Mouse (Mus musculus) spleen, postnatal 10 days (tissue): ENCODE measurements around the gene Adam30.
"Not testable (repeated sequence)": the region's sequence is repeated elsewhere in the genome, so short reads cannot be mapped to it uniquely, and the experiment has no call there.

Experiments
- DNase-seq, 2 experiments: peaks; one replicate each; pipeline ENCODE4 v3.0.0; 2021 to 2022; ENCODE audit warnings: low spot score in 2 of 2

Adam30 gene

DNA sequence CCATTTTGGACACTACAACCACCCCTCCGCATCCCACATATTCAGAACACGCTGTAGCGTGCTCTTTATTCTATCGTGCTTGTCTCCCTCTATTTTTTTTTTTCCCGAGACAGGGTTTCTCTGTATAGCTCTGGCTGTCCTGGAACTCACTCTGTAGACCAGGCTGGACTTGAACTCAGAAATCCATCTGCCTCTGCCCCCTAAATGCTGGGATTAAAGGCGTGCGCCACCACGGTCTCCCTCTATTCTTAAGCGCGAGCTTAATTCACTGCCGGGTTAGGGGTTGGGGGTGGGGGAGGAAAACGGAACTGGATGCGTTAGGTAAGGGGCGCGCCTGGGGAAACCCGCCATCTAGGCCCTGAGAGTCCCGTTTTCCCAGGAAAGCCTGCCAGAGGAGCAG, at the start of gene Adam30:
Adam30 (plus strand) TSS at position 301 of the 400 bp plus-strand sequence.
- DNase-seq: no peak

DNA sequence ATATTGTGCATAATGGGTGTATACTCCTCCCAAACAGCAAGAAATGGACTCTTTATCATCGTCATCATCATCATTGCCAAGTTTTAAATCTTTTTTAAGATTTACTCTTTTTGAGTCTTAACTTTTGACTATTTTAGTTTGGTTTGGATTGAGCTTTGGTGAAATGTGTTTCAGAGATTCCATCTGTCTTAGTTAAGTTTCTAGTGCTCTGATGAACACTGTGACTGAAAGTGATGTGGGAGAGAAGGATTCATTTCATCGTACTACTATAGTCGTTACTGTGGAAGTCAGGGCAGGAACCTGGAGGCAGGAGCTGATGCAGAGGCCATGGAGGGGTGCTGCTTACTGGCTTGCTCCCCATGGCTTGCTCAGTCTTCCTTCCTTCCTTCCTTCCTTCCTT, 42.2 kb upstream of the Adam30 start:
- DNase-seq: no peak

DNA sequence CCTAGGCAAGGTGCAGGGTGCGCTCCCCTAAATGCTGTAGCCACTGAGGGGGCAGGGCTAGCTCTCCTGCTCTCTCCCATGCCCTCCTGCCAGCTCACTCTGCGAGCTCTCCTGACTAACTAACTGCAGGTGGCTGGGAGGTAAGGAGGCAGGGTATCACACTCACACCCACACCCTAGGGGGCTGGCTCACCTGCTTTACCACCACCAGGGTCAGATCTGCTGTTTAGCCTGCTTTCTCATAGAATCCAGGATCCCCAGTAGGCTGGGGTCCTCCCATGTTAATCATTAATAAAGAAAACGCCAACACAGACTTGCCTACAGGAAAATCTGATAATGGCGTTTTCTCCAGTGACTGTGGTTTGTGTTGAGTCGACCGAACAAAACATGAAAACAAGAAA, 41.1 kb upstream of the Adam30 start:
- DNase-seq: no peak

DNA sequence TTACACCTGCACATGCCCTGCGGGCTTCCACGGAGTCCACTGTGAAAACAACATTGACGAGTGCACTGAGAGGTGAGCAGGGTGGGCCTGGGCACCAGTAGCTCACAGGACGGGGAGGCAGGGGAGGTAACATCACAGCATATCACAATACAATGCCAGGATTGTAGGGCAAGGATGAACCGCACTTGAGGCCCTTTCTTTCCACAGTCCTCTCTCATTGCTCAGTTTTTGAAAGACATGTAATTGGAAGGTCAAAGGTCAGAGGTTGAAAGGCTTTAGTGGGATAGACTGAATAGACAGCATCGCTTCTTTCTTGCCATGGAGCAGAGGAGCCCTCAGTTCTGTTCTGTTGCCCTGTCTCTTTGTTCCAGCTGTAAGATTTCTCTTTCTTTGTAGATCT, 39.5 kb upstream of the Adam30 start:
- no peak for DNase-seq

DNA sequence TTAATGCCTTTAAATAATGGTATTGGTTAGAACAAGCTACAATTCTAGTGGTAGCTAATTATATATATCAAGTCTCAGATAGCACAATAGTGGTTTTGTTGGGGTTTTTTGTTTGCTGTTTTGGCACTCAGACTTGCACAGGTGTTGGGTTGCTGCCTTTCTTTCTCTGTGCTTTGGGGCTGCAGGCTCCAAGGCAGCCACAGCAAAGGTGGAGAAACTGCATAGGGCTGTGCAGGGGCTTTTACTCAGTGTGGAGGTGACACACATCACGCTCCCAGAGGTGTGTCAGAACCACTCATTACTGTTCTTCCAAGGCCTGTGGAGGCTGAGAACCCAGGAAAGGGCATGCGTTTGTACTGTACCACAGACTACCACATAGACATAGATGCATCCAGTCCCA, 32.7 kb upstream of the Adam30 start:
- DNase-seq: no peak

DNA sequence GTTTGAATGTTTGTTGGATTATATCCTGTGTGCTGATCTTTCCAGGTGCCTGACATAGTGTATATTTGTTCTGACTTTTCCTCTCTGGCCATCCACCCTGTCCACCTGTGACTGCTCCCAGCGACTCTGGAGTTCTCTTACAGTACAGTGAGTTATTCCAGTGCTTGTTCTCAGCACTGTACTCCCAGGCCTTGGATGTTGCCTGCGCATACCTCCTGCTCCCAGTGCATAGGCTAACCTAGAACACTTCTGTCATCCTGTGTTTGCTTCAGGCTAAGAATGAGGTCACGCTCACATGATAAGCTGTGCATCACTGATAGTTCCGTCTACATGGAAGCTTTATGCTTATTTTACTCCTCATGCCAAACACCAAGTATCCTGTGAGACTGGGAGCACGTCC, 31.7 kb upstream of the Adam30 start:
- no peak for DNase-seq

DNA sequence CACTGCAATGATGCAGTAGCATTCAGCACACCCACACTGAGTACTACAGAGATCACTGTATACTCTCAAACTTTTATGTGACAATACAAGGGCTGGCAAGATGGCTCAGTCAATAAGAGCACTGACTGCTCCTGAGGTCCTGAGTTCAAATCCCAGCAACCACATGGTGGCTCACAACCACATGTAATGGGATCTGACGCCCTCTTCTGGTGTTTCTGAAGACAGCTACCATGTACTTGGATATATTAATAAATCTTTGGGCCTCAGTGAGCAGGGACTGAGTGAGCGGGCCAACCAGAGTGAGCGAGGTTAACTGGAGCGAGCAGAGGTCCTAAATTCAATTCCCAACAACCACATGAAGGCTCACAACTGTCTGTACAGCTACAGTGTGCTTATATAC, 28.3 kb upstream of the Adam30 start:
- DNase-seq: not testable (repeated sequence)

DNA sequence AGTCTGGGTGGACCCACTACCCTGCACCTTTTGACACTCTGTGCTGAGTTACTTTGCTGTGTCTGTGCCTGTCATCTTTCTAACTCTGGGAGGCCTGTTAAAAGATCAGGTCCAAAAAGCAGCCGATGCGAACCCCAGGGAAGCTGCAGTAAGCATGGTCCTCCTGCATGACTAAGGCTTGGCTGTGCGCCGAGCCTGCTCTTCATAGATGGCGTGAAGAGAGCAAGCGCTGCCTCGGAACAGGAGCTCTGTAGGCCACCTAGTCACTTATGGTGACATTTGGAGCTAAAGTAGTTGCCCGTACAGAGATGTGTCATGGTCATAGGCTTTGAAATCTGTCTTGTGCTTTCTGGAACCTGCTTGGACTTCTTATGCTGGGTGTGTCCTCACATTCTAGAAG, 27.8 kb upstream of the Adam30 start:
- DNase-seq: no peak

DNA sequence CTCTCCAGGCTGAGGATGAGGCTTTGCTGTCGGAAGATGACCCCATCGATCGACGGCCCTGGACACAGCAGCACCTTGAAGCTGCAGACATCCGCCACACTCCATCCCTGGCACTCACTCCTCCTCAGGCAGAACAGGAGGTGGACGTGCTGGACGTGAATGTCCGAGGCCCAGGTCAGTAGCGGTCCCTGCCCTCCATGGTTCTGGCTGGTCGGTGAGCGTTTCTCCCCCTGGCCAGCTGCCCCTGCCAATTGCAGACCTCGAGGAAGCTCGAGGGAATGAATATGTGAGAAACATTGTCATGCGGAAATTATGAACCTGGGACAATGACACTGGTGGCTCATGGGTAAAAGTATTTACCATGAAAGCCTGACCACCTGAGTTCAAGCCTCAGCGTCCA, 19.0 kb upstream of the Adam30 start:
- no peak for DNase-seq

DNA sequence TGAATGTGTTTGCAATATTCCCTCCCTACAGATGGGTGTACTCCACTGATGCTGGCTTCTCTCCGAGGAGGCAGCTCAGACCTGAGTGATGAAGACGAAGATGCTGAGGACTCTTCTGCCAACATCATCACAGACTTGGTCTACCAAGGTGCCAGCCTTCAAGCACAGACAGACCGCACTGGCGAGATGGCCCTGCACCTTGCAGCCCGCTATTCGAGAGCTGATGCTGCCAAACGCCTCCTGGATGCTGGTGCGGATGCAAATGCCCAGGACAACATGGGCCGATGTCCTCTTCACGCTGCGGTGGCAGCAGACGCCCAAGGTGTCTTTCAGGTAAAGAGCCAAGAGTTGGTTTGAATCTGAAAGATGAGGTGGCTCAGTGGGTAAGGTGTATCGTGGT, 17.6 kb upstream of the Adam30 start:
- no peak for DNase-seq

DNA sequence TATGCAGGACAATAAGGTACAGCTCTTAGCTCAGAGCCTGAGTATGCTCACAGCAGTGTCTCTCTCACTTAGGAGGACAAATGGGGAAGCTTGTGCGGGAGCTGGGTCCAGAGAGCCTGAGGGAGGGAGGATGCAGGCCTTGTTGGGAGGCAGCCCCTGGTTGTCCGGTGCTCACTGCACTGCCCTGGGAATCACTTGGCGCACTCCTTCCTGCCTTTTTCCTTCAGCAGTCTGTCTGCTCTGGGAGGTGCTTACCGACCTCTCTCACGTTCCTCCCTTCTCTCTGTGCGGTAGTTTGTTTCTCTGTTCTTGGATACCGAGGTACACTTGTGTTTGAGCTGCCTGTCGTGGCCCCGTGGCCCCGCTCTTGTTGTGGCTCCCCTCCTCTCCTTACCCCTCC, 15.2 kb upstream of the Adam30 start:
- no peak for DNase-seq

DNA sequence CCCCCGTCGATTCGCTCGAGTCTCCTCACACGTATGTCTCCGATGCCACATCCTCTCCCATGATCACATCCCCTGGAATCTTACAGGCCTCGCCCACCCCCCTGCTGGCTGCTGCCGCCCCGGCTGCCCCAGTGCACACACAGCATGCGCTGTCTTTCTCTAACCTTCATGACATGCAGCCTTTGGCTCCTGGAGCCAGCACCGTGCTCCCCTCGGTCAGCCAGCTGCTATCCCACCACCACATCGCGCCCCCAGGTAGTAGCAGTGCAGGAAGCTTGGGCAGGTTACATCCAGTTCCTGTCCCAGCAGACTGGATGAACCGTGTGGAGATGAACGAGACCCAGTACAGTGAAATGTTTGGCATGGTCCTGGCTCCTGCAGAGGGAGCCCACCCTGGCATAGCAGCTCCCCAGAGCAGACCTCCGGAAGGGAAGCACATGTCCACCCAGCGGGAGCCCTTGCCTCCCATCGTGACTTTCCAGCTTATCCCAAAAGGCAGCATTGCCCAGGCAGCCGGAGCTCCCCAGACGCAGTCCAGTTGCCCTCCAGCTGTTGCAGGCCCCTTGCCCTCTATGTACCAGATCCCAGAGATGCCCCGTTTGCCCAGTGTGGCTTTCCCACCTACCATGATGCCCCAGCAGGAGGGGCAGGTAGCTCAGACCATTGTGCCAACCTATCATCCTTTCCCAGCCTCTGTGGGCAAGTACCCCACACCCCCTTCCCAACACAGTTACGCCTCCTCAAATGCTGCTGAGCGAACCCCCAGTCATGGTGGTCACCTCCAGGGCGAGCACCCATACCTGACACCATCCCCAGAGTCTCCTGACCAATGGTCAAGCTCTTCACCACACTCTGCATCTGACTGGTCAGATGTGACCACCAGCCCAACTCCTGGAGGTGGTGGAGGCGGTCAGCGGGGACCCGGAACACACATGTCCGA, 13.7 kb upstream of the Adam30 start:
- no peak for DNase-seq

DNA sequence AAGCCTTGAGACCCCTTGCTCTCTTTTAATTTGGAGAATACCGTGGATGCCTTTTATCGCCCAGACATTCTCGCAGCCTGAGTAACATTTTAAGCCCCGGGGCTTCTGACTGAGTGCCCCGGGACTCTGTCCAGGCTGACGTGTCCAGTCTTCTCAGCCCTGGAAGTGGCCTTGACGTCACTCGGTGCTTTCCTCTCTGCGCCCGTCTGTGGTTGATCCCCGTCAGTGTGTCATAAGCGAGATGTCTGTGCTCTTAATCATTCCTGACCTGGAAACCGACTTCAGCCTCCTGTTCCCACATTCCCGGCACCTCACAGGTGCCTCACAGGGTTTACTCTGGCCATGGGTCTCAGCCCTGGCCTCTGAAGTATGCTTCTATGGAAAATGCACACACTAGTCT, 12.7 kb upstream of the Adam30 start:
- DNase-seq: no peak

DNA sequence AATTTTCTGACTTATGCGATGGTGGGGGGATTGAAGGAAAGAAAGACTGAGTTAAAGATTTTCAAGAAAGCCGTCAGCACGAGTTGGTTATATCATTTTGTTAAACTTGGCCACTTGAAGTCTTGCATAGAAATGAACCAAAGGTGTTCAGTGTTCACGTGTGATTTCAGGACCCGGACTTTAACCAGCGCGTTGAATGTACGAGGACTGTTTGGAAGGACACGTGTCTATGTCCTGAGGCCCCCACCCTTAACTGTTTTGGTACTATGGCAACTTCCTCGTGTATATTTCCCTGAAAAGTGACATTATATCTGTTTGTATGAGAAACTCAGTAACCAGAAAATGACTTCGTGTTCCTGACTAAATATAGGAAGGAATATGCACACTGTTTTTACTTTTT, 10.5 kb upstream of the Adam30 start:
- DNase-seq: no peak

DNA sequence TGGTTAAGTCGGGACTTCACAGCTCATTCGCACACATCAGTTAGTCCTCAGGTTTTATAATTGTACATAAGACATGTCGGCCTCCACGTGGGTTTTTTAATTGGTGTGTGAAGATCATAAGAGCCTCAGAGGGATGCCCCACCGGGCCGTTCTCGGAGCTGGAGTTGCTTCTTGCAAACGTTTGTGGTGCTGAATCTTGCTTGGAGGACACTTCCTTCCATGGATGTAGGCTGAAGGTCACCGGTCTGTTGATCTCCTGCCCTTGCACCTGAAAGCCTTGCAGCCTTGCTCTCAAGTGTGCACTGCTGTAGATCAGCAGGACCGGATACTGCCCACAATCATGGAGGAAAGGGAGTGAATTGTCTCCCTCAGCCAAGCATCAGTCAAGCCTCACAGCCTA, 9.4 kb upstream of the Adam30 start:
- no peak for DNase-seq

DNA sequence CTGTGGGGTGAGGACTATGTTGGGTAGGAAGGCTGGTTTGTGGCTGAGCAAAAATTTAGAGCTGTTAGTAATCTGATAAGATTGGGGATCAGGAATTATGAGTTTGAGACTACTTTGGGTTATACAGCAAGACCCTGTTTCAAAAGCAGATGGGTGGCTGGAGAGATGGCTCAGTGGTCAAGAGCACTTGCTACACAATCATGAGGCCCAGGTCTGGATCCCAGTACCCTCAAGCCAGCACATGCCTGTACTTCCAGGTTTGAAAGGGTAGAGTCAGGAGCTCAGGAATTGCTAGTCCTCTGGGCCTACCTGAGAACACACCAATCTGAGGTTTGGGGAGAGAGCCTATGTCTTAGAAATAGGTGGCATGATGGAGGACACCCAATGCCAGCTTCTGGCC, 7.0 kb upstream of the Adam30 start:
- DNase-seq: no peak

DNA sequence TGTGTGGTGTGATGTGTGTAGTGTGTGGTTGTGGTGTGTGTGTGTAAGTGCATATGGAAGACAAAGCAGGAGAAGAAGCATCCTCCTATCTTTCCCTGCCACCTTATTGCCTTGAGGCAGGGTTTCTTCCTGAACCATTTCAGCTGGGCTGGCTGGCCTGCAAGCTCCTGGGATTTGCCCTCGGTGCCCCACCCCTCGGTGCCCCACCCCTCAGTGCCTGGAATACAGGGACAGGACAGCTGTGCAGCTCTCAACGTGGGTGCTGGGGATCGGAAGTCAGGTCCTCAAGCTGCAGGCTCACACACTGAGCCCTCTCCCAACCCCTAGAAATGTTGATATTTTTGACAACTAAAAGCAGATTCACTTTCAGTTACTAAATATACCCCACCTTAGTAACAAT, 4.3 kb upstream of the Adam30 start:
- no peak for DNase-seq

DNA sequence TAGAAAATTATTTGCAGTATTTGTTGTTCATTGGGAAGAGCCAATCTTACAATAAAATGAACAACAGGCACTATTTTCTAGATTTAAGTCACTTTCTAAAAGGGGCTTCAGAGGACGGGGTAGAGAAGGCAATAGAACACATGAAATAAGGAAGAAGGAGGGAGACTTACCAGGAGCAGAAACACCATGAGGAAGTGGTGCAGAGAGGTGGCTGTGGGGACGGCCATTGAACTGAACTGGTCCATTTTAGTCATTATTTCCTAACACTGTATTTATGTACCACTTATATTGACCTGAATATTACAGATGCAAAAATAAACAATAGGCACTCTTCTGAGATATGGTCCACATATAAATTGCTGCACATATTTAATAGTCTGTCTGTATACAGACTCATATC, 3.4 kb upstream of the Adam30 start:
- DNase-seq: no peak

DNA sequence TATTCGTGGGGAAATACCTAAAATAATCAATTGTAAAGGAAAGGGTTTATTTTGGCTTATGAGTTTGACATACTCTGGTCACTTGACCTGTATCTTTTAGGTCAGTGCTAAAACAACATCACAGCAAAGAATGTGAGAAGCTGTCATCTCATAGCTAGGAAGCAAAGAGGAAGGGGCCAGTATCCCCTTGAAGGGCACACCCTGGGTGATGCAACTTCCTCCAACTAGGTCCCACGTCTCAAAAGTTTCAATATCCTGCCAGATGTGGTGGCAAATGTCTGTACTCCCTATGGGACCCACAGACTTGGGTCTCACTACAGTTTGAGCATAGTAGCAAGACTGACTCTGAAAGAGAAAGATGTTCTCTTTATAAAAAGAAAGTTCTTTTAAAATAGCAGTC, 2.8 kb upstream of the Adam30 start:
- DNase-seq: no peak

DNA sequence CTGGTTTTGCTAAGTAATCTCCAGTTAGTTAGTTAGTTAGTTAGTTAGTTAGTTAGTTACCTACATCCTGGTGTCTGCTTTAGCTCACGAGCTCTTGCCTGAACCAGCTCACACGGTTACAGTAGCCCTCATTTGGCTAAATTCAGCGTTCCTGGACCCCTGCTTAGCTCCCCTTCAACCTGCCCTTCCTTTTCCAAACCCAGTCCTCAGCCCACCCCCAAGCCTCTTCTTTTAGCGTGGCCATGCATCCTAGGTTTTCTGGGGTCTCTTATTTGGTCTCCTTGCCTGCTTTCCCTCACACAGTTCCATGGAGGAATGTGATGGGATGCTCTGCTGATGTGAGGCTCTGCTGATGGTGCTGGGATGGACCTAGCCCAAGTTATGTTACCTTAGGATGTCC, 1.8 kb upstream of the Adam30 start:
- DNase-seq: no peak

DNA sequence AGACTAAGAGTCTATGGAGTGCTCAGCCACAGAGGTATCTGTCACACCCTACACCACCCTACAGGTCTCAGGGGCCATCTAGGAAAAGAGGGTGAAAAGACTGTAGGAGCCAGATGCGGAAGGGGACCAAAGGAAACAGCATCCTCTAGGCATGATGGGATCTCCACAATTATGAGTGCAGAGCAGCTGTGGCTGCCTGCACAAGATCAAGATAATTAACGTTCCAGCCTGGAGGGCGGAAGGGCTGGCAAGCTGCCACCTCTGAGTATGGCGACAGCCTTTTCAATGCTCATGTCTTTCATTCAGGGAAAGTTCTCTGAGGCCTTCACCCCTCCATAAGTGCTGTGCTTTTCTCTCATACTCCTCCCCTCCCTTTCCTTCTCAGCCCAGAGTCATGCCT, 1.1 kb upstream of the Adam30 start:
- DNase-seq: no peak

DNA sequence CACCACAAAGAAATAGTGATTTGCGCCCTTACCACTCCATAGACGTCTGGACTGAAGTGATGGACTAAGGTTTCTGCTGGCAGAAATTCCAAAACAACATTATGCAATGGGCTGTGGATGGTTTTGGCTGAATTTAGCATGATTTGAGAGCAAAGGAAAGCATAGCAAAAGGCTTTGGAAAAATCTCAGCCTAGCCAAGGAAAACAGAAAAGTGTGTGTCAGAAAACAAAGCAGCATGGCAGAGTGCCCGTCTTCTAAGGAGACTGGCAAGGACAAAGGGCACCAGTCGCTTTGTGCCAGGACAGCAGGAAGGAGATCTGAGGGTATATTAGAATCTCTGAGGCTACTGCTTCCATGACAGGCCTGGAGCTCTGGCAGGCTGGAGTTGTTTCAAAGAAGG, 17.9 kb downstream of the Adam30 start:
- DNase-seq: no peak

DNA sequence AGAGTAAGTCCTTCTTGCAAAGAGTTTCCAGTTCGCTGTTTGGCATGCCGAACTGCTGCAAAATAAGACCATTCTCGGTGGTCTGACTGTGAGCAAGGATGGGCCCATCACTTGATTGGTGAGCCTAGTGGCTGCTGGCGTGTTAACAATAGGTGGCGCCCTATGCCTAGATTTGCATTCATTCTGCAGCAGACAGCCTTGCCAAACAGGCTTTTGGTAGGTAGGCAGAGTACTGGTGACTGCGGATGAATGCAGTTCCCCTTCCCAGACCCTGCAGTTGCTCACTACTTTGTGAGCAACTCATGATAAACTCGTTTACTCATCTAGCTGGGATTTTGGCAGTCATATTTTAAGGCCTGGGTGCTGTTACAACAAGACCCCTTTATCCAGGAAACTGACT, 20.4 kb downstream of the Adam30 start:
- DNase-seq: peak in 1 of 2 experiments; percentile 32

DNA sequence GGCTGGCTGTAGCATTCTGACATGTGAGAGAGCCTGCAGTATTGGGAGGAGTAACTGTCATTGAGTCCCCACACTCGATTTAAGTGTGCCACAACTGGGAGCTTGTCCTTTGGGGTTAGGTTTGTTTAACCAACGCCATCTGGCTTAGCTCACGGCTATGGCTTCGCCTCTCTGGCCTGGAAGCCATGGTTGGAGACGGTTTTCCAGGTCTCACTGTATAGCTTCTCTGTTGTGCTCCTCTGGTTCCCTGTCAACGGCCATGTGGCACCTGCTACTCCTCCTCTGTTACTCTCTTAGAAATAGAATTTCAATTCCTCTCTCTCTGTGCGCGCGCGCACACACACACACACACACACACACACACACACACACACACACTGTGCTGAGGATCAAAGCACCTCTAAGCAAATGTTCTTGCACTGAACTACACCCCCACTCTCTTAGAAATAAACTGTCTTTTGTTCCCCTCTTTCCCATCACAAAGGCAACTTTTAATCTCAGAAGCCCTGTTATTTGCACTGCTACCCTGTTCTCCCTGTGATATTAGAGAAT, 24.8 kb downstream of the Adam30 start:
- DNase-seq: no peak
